In genomic region chr5:116523079-116523478, GRCm38 (mm10) we compare ENCODE assay signal across 18 mouse cellular contexts.
A peak's percentile ranks its signal among the peaks of the same experiment; 100 is the strongest.
DNase-seq lines count a peak whose midpoint lies in the region; ATAC-seq and TF ChIP-seq lines count a peak whose summit lies in the region.
"Had no signal": no experiment of that assay in that cellular context is flagged by ENCODE, and none has a peak within 500 bp of the region (broad histone marks: within the 10 kb centered on the region; RNA-seq: fewer than 3 reads in every experiment).

No protein-coding gene starts in this region.

- no peaks in the 10 kb centered on the region for H3K27me3 ChIP-seq in G1E (ENCODE audit: insufficient read depth, low read length)
- no peaks in the 10 kb centered on the region for H3K27me3 ChIP-seq in kidney, postnatal 0 days (ENCODE audit: insufficient read depth, low read length)
- H3K27me3 ChIP-seq: heart, embryonic 13.5 days; midbrain, embryonic 13.5 days had no signal

- no peak for TF ChIP-seq CTCF in G1E (IDR thresholded peaks at IDR 0.05; ENCODE audit: low read depth, low read length)
- TF ChIP-seq CTCF in kidney, postnatal 0 days (IDR thresholded peaks at IDR 0.05; ENCODE audit: low read depth) = no peak

- no peak overlapping the region for H3K4me2 ChIP-seq in kidney, postnatal 0 days (ENCODE audit: low read length)
- H3K4me2 ChIP-seq: heart, embryonic 13.5 days; midbrain, embryonic 13.5 days had no signal

- H3K36me3 ChIP-seq in G1E (replicated peaks) = no peaks in the 10 kb centered on the region
- H3K36me3 ChIP-seq in kidney, postnatal 0 days (ENCODE audit: insufficient read depth, low read length) = no peaks in the 10 kb centered on the region
- H3K36me3 ChIP-seq: heart, embryonic 13.5 days; midbrain, embryonic 13.5 days had no signal

- H3K9ac ChIP-seq in kidney, postnatal 0 days (ENCODE audit: low read depth, low read length) = no peak overlapping the region
- H3K9ac ChIP-seq: heart, embryonic 13.5 days; midbrain, embryonic 13.5 days had no signal

- intact Hi-C loops in left cerebral cortex, postnatal 10 days (cut with DNase I) = no loop called here

- H3K4me3 ChIP-seq in G1E (ENCODE audit: low read depth, low read length) = peak overlapping the region; percentile 23; the same call in 1 of the 2 replicates
- H3K4me3 ChIP-seq in kidney, postnatal 0 days (replicated peaks; ENCODE audit: low read depth, low read length) = no peak overlapping the region
- H3K4me3 ChIP-seq: gastrocnemius, adult 2 months; heart, embryonic 13.5 days; midbrain, embryonic 13.5 days had no signal

- peaks cover 87% of the 10 kb centered on the region for H3K9me3 ChIP-seq in G1E (replicated peaks)
- H3K9me3 ChIP-seq in kidney, postnatal 0 days (replicated peaks; ENCODE audit: low read length) = no peaks in the 10 kb centered on the region
- H3K9me3 ChIP-seq: heart, embryonic 13.5 days; midbrain, embryonic 13.5 days had no signal

- DNase-seq in cerebellum, adult 9-11 months = peak; percentile 45
- no peak for DNase-seq in cerebellum, adult 11 months
- peak; percentile 38 to 44 for DNase-seq in left cerebral cortex, adult 18-20 months (ENCODE audit: low spot score in 2 of 2)
- no peak for DNase-seq in left cerebral cortex, postnatal 10 days (ENCODE audit: extremely low spot score in 1 of 2, low spot score in 2 of 2)
- DNase-seq in G1E (ENCODE audit: low spot score) = no peak
- peak; percentile 9 for DNase-seq in kidney, postnatal 0 days (ENCODE audit: low spot score)
- DNase-seq in embryo, embryonic 11 days = no peak
- DNase-seq in c-Kit-positive CD71-positive TER-119-positive erythroid progenitor cells, embryonic 14.5 days (ENCODE audit: low spot score) = no peak
- DNase-seq: adrenal gland, postnatal 14 days; cerebellum, postnatal 14 days; gastrocnemius, adult 2 months; lung, adult 2 months; thymus, postnatal 14 days had no signal

- 45% methylated on average over 9 of the region's 9 CpGs for WGBS in kidney, postnatal 0 days

- H3K27ac ChIP-seq in kidney, postnatal 0 days = no peak overlapping the region
- H3K27ac ChIP-seq: gastrocnemius, adult 2 months; heart, embryonic 13.5 days; macrophage had no signal

- no peak for ATAC-seq in G1E (ENCODE audit: extremely low read depth, insufficient number of reproducible peaks, low FRiP score, poor library complexity, severe bottlenecking)
- no peak for ATAC-seq in kidney, postnatal 0 days (replicated peaks; ENCODE audit: low FRiP score, low read depth)
- ATAC-seq: forebrain, embryonic 14.5 days; inflammation-experienced regulatory T-cells, adult 6 months; midbrain, embryonic 13.5 days had no signal

- H3K4me1 ChIP-seq in G1E (ENCODE audit: insufficient read depth, low read depth, low read length) = no peaks in the 10 kb centered on the region
- H3K4me1 ChIP-seq in kidney, postnatal 0 days (replicated peaks; ENCODE audit: insufficient read depth, low read length) = no peaks in the 10 kb centered on the region
- H3K4me1 ChIP-seq: heart, embryonic 13.5 days had no signal

Comparison
In these comparisons a context has a peak if more than half of its experiments do, and no peak if none do; other contexts are left out.
1. DNase-seq: peak in cerebellum, adult 9-11 months (single experiment), left cerebral cortex, adult 18-20 months (2 of 2) and kidney, postnatal 0 days (single experiment); none in cerebellum, adult 11 months (single experiment), left cerebral cortex, postnatal 10 days (0 of 2), G1E (single experiment), embryo, embryonic 11 days (single experiment) and c-Kit-positive CD71-positive TER-119-positive erythroid progenitor cells, embryonic 14.5 days (single experiment).